14 mouse cellular contexts compared by ENCODE assay signal in genomic region chr2:147992935-147993679, GRCm38 (mm10). TPM values are rescaled to one million over a fixed set of nuclear protein-coding genes. Genes with fewer than 3 reads are reported as not detected.
DNase-seq lines count a peak whose midpoint lies in the region; ATAC-seq and TF ChIP-seq lines count a peak whose summit lies in the region.
"Had no signal": no experiment of that assay in that cellular context is flagged by ENCODE, and none has a peak within 500 bp of the region (broad histone marks: within the 10 kb centered on the region; RNA-seq: fewer than 3 reads in every experiment).

No protein-coding gene starts in this region.

- ATAC-seq in lung, embryonic 14.5 days (ENCODE audit: insufficient read depth): peak; percentile 77
- ATAC-seq in stomach, embryonic 16.5 days (ENCODE audit: insufficient read depth, low FRiP score): peak; percentile 75
- ATAC-seq: forebrain, embryonic 14.5 days; midbrain, embryonic 16.5 days had no signal

- no peak for TF ChIP-seq POLR2A in lung, adult 2 months (IDR thresholded peaks at IDR 0.05; ENCODE audit: borderline replicate concordance, extremely low read depth, low read depth, low read length)

- TF ChIP-seq CTCF in lung, embryonic 14.5 days (IDR thresholded peaks at IDR 0.05; ENCODE audit: low read depth): no peak
- TF ChIP-seq CTCF in lung, adult 2 months (IDR thresholded peaks at IDR 0.05; ENCODE audit: insufficient read depth, low read length): no peak

- WGBS in lung, embryonic 14.5 days: 57% methylated on average over 10 of the region's 10 CpGs
- WGBS in lung, adult 2 months: 73% methylated on average over 10 of the region's 10 CpGs
- whole genome bisulfite sequencing in large intestine, adult 2 months: 35% methylated on average over 10 of the region's 10 CpGs
- 58% methylated on average over 10 of the region's 10 CpGs for WGBS in stomach, embryonic 16.5 days
- 90% methylated on average over 10 of the region's 10 CpGs for WGBS in embryonic facial prominence, embryonic 10.5 days

- no peaks in the 10 kb centered on the region for H3K36me3 ChIP-seq in lung, embryonic 14.5 days (ENCODE audit: insufficient read depth)
- no peaks in the 10 kb centered on the region for H3K36me3 ChIP-seq in stomach, embryonic 16.5 days (ENCODE audit: control insufficient read depth, insufficient read depth, low read length)
- no peaks in the 10 kb centered on the region for H3K36me3 ChIP-seq in embryonic facial prominence, embryonic 10.5 days (replicated peaks)
- H3K36me3 ChIP-seq: heart, embryonic 10.5 days; limb, embryonic 15.5 days; neural tube, embryonic 13.5 days had no signal

- H3K27ac ChIP-seq in lung, embryonic 14.5 days (ENCODE audit: low read depth): no peak overlapping the region
- no peak overlapping the region; the same call in 1 of the 2 replicates for H3K27ac ChIP-seq in stomach, embryonic 16.5 days (ENCODE audit: low read length)
- H3K27ac ChIP-seq in embryonic facial prominence, embryonic 10.5 days (replicated peaks): no peak overlapping the region
- H3K27ac ChIP-seq: heart, embryonic 10.5 days; limb, embryonic 15.5 days; neural tube, embryonic 13.5 days had no signal

- H3K9me3 ChIP-seq in lung, embryonic 14.5 days (ENCODE audit: low read depth, low read length): no peaks in the 10 kb centered on the region
- H3K9me3 ChIP-seq in stomach, embryonic 16.5 days (replicated peaks; ENCODE audit: control insufficient read depth, low read length): no peaks in the 10 kb centered on the region
- no peaks in the 10 kb centered on the region for H3K9me3 ChIP-seq in embryonic facial prominence, embryonic 10.5 days
- H3K9me3 ChIP-seq: heart, embryonic 10.5 days; limb, embryonic 15.5 days; neural tube, embryonic 13.5 days had no signal

- H3K9ac ChIP-seq in lung, embryonic 14.5 days: no peak overlapping the region
- H3K9ac ChIP-seq in stomach, embryonic 16.5 days (ENCODE audit: low read length): no peak overlapping the region
- H3K9ac ChIP-seq: limb, embryonic 15.5 days; neural tube, embryonic 13.5 days had no signal

- no peak overlapping the region for H3K4me3 ChIP-seq in lung, embryonic 14.5 days (ENCODE audit: low read depth, low read length)
- H3K4me3 ChIP-seq in lung, adult 2 months (replicated peaks; ENCODE audit: extremely low read depth, low read depth, low read length): no peak overlapping the region
- H3K4me3 ChIP-seq in stomach, embryonic 16.5 days (replicated peaks; ENCODE audit: low read length): no peak overlapping the region
- no peak overlapping the region for H3K4me3 ChIP-seq in embryonic facial prominence, embryonic 10.5 days
- H3K4me3 ChIP-seq: heart, embryonic 10.5 days; limb, embryonic 15.5 days; neural tube, embryonic 13.5 days had no signal

- no peaks in the 10 kb centered on the region for H3K27me3 ChIP-seq in lung, embryonic 14.5 days (ENCODE audit: insufficient read depth, low read length)
- H3K27me3 ChIP-seq in stomach, embryonic 16.5 days (ENCODE audit: control insufficient read depth, insufficient read depth, low read length): no peaks in the 10 kb centered on the region
- no peaks in the 10 kb centered on the region for H3K27me3 ChIP-seq in embryonic facial prominence, embryonic 10.5 days (replicated peaks; ENCODE audit: low read depth, poor library complexity, severe bottlenecking)
- H3K27me3 ChIP-seq: limb, embryonic 15.5 days had no signal

- peak; percentile 69 for DNase-seq in lung, embryonic 14.5 days
- DNase-seq in lung, adult 2 months: no peak
- DNase-seq in kidney, adult 8-10 months: peak; percentile 63 to 68
- peak; percentile 91 for DNase-seq in large intestine, adult 2 months (ENCODE audit: low read depth, low spot score)
- no peak for DNase-seq in embryonic facial prominence, embryonic 10.5 days (ENCODE audit: low spot score)
- DNase-seq in ovary, postnatal 14 days (ENCODE audit: low spot score): no peak
- DNase-seq: retina, postnatal 1 day; thymus, postnatal 14 days had no signal

- no peak overlapping the region for H3K4me2 ChIP-seq in lung, embryonic 14.5 days
- H3K4me2 ChIP-seq in stomach, embryonic 16.5 days (ENCODE audit: low read depth, low read length): no peak overlapping the region
- H3K4me2 ChIP-seq: limb, embryonic 15.5 days; neural tube, embryonic 13.5 days had no signal

- H3K4me1 ChIP-seq in lung, embryonic 14.5 days (ENCODE audit: insufficient read depth): no peaks in the 10 kb centered on the region
- no peaks in the 10 kb centered on the region for H3K4me1 ChIP-seq in lung, adult 2 months (ENCODE audit: control insufficient read depth, insufficient read depth, low read length)
- peaks cover 6% of the 10 kb centered on the region for H3K4me1 ChIP-seq in stomach, embryonic 16.5 days (ENCODE audit: control insufficient read depth, insufficient read depth, low read length)
- H3K4me1 ChIP-seq in embryonic facial prominence, embryonic 10.5 days: no peaks in the 10 kb centered on the region
- H3K4me1 ChIP-seq: heart, embryonic 10.5 days; limb, embryonic 15.5 days; neural tube, embryonic 13.5 days had no signal

RNA-seq across cellular contexts. Expression of gene Foxa2, which starts 53.7 kb away (rescaled TPM):
- 41.5 and 43.2 TPM in 2 replicates for polyA plus RNA-seq in lung, embryonic 14.5 days (2014; fragmentation: Nextera tagmentation; extraction: Ambion mirVana)
- polyA plus RNA-seq in lung, adult 2 months (2012; rRNA removed): 80.1 and 106 TPM in 2 replicates
- 5.2 and 8.5 TPM in 2 replicates for polyA plus RNA-seq in large intestine, adult 2 months (2012; rRNA removed)
- 8.3 and 8.5 TPM in 2 replicates for polyA plus RNA-seq in stomach, embryonic 16.5 days (2015; fragmentation: Nextera tagmentation; extraction: Ambion mirVana)
- 1.8 and 2.4 TPM in 2 replicates for polyA plus RNA-seq in embryonic facial prominence, embryonic 10.5 days (2016; fragmentation: Nextera tagmentation; extraction: Ambion mirVana)

Comparison
In these comparisons a context has a peak if more than half of its experiments do, and no peak if none do; other contexts are left out.
1. DNase-seq: peak in lung, embryonic 14.5 days (single experiment), kidney, adult 8-10 months (2 of 2) and large intestine, adult 2 months (single experiment); none in lung, adult 2 months (single experiment), embryonic facial prominence, embryonic 10.5 days (single experiment) and ovary, postnatal 14 days (single experiment).